Mouse (Mus musculus): Measurements from ENCODE around the gene Rabl3.

Gene Rabl3

DNA sequence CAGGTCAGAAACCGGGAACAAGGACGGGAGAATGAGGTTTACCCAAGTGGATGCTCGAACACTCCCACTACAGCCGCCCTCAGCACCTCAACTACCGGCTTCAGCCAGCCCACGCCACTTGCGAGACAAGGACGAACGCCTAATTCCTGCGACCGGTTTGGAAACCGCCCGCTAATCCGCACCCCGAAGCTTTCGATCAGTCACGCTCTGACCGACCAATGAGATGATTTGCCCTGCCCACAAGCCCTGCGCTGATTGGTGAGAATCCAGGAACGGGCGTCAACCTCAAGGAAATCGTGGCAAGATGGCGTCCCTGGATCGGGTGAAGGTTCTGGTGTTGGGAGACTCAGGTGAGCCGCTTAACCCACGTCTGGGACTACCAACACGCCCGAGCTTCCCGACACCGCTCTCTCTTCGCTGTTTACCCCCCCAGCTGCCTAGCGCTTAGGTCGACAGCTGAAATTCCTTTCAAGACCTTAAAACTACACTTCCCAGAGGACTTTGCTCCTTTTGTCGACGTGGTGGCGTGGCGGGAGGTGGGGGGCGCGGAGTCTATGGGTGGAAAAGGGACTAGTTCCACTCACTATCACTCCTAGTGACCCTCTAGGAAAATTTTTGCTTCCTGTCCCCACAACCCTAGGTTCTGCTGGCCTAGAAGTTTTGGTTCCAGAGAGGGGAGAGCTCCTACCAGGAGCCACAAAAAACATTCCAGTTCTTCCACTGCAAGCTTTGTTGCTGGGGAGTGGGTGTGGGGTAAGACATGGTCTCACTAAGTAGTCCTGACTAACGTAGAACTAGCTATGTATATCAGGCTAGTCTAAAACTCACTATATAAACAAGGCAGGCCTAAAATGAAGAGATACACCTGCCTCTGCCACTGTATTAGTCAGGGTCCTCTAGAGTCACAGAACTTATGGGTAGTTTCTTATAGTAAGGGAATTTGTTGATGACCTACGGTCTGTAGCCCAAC lies at the start of gene Rabl3, which contains the start of gene Gtf2e1:
Gene Rabl3, plus strand, starts transcription at position 275 of the 970 bp plus-strand sequence.
Gene Gtf2e1, minus strand, starts transcription at position 179 of the 970 bp plus-strand sequence.
- peak; percentile 99 for DNase-seq (ENCODE audit: low read depth)

DNA sequence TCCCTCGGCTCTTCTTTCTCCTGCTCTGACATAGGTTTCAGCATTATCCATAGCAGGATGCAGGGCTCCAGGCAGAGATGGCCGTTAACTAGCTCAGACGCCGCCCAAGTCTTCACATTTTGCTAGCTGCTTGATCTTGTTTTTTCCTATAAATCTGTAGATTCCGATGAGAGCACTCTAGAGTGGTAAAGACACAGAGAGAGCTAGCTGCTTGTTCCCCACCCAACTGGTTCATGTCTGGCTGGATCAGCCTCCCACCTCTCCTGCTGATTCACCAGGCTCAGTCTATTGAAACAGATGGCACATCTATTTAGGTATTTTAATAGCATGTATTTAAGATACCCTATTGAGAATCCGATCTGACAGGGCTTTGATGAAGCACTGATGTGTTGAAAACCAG lies 44.7 kb upstream of the Rabl3 start:
- DNase-seq (ENCODE audit: low read depth) = no peak

DNA sequence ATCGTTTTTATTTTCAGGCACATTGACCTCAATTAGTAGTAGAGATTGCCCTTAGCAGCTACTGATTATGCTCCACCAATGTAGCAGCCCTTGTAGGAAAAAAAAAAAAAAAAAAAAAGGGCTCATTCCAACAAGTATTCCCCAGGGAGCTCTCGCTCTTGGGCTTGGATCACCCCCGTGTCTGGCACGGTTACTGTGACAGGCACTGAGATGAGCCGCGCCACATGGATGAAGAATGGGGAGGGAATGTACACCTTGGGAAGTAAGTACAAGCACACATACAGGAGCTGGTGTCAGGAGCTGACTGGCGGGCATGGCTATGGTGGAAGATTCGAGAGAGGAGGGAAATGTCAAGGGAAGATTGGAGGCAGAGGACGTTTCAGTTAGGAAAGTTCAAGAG lies 41.1 kb upstream of the Rabl3 start:
- no peak for DNase-seq (ENCODE audit: low read depth)

- no peak for DNase-seq (ENCODE audit: low read depth)
Observed at GRCm38 (mm10) chr16:37504517-37504916, 35.2 kb upstream of the Rabl3 start.

GRCm38 (mm10) chr16:37506751-37507150 lies 32.9 kb upstream of the Rabl3 start:
- no peak for DNase-seq (ENCODE audit: low read depth)

DNA sequence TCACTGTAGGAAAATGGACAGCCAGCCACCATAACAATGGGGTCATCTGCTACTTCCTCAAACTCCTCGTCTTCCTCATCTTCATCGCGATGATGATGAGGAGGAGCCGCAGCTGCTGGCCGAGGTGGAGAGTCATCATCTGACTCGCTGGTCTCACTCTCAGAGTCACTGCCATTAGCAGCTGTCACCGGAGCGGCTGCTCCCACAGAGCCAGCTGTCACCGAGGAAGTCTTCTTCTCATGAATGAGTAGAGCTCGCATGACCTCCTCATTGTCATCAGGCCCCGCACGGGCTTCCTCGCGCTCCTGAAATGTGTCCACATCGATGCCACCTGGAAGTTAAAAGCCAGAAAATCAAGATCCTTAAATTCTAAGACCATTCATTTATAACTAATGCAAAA lies 28.2 kb upstream of the Rabl3 start:
- DNase-seq (ENCODE audit: low read depth) = no peak

DNA sequence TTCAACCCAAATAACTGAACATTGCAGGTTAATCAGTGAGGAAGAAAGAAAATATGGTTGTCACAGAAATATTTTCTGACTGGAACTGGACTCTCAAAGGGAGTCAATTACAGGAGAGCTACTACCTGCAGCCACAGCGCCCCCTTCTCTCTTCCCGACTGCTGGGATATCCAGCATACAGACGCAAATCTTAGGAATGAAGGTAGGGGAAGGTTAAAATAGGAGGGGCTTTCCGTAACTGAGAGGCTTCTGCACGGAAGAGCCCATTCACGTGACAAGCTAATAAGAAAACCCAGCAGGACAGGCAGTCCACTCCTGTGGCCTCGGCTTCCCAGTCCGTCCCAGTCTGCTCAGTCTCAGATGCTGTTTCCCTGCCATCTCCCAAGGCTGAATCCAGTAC lies 25.0 kb upstream of the Rabl3 start:
- DNase-seq (ENCODE audit: low read depth) = no peak

DNA sequence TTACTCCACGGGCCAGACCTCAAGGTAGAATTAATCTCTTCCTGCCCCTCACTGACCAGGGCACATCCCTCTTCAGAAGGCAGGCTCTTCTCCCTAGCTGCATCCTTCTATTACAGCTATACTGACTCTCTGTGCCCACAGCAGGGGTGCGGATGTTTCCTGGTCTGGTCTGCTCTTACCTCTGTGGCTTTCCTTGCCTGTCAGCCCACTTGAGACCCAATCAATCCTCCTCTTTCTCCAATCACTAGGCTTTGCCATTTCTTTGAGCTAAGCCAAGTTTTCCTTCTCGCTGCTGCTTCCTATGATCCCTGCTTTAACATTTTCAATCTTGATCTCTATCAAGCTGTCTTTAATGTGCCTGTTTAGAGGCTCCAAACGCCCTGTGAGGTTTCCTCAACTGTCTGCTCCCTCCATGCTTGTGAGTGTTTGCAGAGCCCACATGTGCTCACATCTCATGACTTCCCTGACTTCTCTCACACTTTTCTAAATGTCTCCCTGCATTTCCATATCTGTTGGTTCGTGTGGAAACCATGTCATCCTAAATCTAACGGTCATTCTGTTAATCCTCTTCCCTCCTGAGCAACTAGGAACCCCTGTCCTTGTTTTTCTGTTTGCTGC lies 23.2 kb upstream of the Rabl3 start:
- no peak for DNase-seq (ENCODE audit: low read depth)

GRCm38 (mm10) chr16:37517596-37518211 lies 22.0 kb upstream of the Rabl3 start:
- no peak for DNase-seq (ENCODE audit: low read depth)

DNA sequence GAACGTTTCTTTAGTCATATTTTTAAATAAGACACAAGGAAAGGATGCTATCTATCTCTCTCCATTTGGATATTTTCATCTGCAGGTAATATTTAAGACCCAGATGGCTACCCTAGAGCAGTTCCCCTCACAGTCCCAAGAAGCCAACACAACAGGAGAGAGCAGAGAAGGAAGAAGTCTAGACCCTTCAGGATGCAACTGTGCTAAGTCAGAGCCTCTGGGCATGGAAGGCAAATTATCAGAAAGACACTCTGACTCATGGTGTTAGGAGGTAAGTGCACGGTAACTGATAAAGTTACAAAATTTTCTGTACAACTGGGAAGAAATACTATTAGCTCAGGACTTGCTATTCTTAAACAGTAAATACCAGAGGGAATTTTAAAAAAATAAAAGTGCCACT lies 21.0 kb upstream of the Rabl3 start:
- no peak for DNase-seq (ENCODE audit: low read depth)

DNA sequence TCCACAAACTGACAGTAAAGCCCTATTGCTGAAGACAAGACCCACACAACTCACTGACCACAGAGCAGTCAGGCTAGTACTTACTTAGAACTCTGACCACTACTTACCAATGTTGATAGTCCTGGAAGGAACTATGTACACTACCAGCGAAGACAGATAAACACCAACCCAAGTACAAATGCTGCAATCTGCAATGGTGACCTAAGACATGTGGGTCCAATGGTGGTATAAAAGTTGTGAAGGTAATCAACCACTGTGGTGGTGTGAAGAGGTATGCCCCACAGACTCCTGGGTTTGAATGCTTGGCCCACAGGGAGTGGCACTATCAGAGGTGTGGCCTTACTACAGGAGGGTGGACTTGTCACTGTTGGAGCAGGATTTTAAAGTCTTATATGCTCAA lies 20.0 kb upstream of the Rabl3 start:
- DNase-seq (ENCODE audit: low read depth) = no peak

DNA sequence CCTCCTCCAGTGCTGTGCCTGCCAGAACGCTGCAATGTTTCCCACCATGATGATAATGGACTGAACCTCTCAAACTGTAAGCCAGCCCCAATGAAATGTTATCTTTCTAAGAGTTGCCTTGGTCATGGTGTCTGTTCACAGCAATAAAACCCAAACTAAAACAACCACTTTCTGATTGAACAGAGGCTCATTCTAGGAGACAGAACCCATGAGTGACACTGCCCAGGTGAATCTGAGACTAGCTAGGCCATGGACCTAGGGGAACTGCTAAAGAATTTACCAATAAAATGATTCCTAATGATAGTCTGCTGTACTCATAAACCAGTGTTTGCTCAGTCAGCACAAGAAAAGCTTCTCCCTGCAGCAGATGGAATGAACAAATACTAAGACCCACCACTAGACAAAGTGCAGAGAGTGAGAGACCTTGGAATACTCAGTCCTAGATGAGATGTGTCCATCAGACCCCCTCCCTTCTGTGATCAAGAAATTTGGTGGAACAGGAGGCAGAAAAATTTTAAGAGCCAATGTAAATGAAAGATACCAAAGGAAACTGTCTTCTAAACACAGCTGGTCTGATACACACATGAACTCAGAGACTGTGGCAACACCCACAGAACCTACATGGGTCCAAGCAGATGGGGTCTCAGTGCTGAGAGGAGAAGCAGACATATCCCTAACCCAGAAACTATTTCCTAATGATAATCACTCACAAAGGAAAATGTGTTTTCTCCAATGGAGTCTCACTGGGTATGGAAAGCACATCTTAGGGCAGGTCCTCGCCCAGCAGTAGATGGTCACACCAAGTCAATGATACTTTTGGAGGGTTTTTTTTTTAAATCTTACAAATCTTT lies 19.3 kb upstream of the Rabl3 start:
- DNase-seq (ENCODE audit: low read depth) = no peak

- DNase-seq (ENCODE audit: low read depth) = no peak
Observed at GRCm38 (mm10) chr16:37522100-37522697, 17.5 kb upstream of the Rabl3 start.

DNA sequence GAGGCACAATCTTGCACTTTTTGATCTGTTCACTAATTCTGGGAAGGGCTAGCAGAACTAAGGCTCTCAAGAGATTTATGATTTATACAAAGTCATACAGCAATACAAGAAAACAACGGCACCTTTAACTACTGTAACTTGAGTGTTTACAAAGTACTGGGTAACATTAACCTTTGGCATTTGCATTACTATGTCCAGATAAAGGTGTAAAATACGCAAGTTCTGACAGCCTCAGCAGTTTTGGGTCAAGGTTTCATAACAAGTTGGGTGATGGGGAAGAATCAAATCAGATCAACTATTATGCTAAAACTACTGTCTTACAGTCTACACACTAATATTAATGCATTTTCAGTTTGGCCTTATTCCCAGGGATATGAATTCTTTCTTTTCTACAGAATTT lies 14.6 kb upstream of the Rabl3 start:
- DNase-seq (ENCODE audit: low read depth) = no peak

DNA sequence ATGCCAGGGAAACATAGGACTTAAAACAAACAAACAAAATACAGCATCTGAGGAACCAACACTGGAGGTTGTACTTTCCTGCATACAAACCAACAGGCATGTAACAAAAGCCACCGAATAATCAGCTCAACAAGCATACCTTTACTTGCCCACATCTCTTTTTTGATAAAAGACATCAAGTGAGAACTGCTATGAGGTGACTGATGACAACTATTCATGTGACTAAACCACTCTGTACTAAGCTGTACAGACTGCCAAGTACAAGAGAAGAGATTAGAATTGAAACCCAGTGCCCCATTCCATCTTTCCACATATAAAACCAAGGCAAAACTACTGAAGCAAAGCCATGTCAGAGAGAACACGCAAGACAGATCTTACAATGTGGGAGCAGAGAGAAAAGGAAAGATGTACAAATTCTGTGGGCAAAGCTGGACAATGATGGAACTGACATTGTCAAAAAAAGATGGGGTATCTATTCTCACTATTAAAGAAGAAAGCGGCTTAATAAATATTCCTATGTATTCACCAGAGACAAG lies 12.9 kb upstream of the Rabl3 start:
- DNase-seq (ENCODE audit: low read depth) = no peak

- DNase-seq (ENCODE audit: low read depth) = no peak
Observed at GRCm38 (mm10) chr16:37530170-37530569, 9.5 kb upstream of the Rabl3 start.

- no peak for DNase-seq (ENCODE audit: low read depth)
Observed at GRCm38 (mm10) chr16:37532046-37532445, 7.6 kb upstream of the Rabl3 start.

GRCm38 (mm10) chr16:37533369-37534068 lies 6.2 kb upstream of the Rabl3 start:
- DNase-seq (ENCODE audit: low read depth) = peak; percentile 13

GRCm38 (mm10) chr16:37539240-37539610 lies 460 bp upstream of the Rabl3 start:
- DNase-seq (ENCODE audit: low read depth) = no peak

DNA sequence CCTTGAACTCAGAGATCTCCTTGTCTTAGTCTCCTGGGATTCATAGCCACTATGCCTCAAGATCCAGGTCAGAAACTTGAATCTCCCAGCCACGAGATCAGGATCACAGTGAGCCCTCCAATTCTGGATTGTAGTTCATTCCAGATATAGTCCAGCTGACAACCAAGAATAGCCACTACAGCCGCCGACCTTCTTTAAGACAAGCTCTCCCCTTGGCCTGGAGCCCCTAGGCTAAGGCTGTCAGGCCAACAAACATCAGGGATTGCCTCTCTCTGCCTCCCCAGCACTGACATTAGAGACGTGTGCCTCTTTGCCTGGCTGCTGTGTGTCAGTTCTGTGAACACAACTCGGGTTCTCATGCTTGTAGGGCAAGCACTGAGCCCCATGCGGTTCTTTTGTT lies 1.1 kb downstream of the Rabl3 start:
- DNase-seq (ENCODE audit: low read depth) = peak; percentile 10

DNA sequence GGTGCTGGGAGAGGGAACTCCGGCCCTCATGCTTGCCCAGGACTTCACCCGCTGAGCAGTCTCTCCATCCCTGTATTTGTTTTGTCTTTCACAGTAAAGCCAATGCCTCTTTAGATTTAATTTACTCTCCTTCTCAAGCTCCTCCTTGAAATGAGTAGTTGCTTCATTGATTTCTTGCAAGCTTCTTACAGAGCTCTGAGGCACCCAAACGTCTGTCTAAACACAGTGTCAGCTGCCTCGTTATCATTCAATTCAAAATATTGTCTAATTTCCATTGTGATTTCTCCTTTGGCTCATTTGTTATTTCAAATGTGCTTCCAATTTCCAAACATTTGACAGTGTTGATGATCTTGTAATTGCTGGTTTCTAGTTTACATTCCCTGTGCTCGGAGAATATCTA lies 6.6 kb downstream of the Rabl3 start:
- DNase-seq (ENCODE audit: low read depth) = no peak

Measured in induced T-regulatory cell, adult 2 months (primary cell).